Mouse (Mus musculus): Measurements from ENCODE around the gene Hoxb1. TPM values are rescaled to one million over a fixed set of nuclear protein-coding genes. Genes with fewer than 3 reads are reported as not detected.

Hoxb1 gene
- not detected in 2 replicates for polyA plus RNA-seq (2012; rRNA removed)

GRCm38 (mm10) chr11:96365441-96366091 lies at the start of gene Hoxb1:
Hoxb1 (plus strand) TSS chr11:96365752.

DNA sequence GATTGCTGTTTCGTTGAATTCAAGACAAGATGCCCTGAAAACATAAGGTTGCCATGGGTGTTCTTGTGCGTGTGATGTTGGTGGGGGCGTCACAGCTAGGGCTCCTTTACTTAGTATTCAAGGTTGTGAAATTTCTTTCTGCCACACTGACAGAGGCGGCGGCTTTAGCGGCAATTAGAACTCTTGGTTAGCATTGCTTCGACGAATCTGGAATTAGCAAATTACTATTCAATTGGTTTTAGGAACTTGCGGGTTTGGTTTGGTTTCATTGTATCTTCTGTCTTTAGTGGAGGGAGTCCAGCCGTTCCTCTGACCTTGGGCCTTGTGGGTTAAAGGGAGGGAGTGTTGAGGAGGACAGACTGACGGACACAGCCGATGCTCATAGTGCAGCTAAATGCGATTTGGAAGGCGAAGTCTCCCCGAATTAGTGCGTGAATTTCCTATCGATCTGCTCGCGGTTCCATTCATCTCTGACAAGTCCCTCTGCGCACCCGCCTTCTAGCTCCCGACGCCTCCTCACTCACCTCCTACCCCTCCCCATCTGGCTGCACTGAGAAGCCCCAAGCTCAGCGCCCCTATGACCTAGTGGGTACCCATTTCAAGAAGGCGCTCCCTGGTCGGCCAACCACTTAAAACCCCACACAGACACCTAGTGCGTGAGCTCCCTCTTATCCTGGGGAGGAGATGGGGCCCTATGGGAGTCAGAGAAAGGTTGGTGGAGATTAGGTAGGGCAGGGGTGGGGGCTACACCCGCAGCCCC lies 47.8 kb upstream of the Hoxb1 start, which contains the start of gene Hoxb4:
Gene Hoxb4, plus strand, starts transcription at position 660 of the 760 bp plus-strand sequence.

GRCm38 (mm10) chr11:96323154-96323553 lies 42.4 kb upstream of the Hoxb1 start, which contains the start of gene Hoxb3:
Hoxb3 (plus strand) TSS chr11:96323326.

GRCm38 (mm10) chr11:96350341-96350624 lies 15.3 kb upstream of the Hoxb1 start, which contains the start of gene Hoxb2:
Hoxb2 (plus strand) TSS chr11:96350525.

Other genes starting within 250 kb of the Hoxb1 start
- gene Ttll6, start 232.0 kb upstream of the Hoxb1 start, polyA plus RNA-seq (2012; rRNA removed) = 0.69 and 0.98 TPM in 2 replicates
- 0.03 TPM in 1 of 2 replicates, not detected in the other for gene Hoxb13, start 171.4 kb upstream of the Hoxb1 start, polyA plus RNA-seq (2012; rRNA removed)
- gene Hoxb9, start 94.3 kb upstream of the Hoxb1 start, polyA plus RNA-seq (2012; rRNA removed) = 0.03 TPM in 2 replicates
- 0.06 TPM in 1 of 2 replicates, not detected in the other for gene Hoxb8, start 83.8 kb upstream of the Hoxb1 start, polyA plus RNA-seq (2012; rRNA removed)
- 0.17 TPM in 1 of 2 replicates, not detected in the other for gene Hoxb7, start 79.1 kb upstream of the Hoxb1 start, polyA plus RNA-seq (2012; rRNA removed)
- gene Hoxb6, start 73.3 kb upstream of the Hoxb1 start, polyA plus RNA-seq (2012; rRNA removed) = 0.21 TPM in 1 of 2 replicates, not detected in the other
- gene Hoxb5, start 62.4 kb upstream of the Hoxb1 start, polyA plus RNA-seq (2012; rRNA removed) = 0.04 and 0.12 TPM in 2 replicates
- gene Hoxb4, start 47.5 kb upstream of the Hoxb1 start, polyA plus RNA-seq (2012; rRNA removed) = 0.04 and 0.09 TPM in 2 replicates
- 0.23 and 1.9 TPM in 2 replicates for gene Hoxb3, start 42.4 kb upstream of the Hoxb1 start, polyA plus RNA-seq (2012; rRNA removed)
- gene Hoxb2, start 15.2 kb upstream of the Hoxb1 start, polyA plus RNA-seq (2012; rRNA removed) = 0.27 and 1.5 TPM in 2 replicates
- 2.7 and 2.9 TPM in 2 replicates for gene Skap1, start 98.8 kb downstream of the Hoxb1 start, polyA plus RNA-seq (2012; rRNA removed)

Data from central nervous system, embryonic 18 days (tissue).